Mouse (Mus musculus): ENCODE measurements around the gene Ptprn. TPM values are rescaled to one million over a fixed set of nuclear protein-coding genes. Genes with fewer than 3 reads are reported as not detected.
A peak's percentile ranks its signal among the peaks of the same experiment; 100 is the strongest.

The Ptprn gene
- polyA plus RNA-seq, 1 experiment = 10.1 TPM

- H3K4me3 ChIP-seq (ENCODE audit: low read depth, low read length) = no peak overlapping the region
- H3K4me1 ChIP-seq (ENCODE audit: control insufficient read depth, insufficient read depth, low read length) = peaks cover 13% of the 10 kb centered on the region
- no peaks in the 10 kb centered on the region for H3K27me3 ChIP-seq (ENCODE audit: control insufficient read depth, insufficient read depth, low read length, poor library complexity, severe bottlenecking)
- no peak overlapping the region for H3K9ac ChIP-seq (ENCODE audit: low read depth, poor library complexity, severe bottlenecking)
- no peaks in the 10 kb centered on the region for H3K36me3 ChIP-seq (ENCODE audit: control insufficient read depth, insufficient read depth, low read length, poor library complexity, severe bottlenecking)
- H3K27ac ChIP-seq (ENCODE audit: insufficient read depth, low read length) = no peak overlapping the region
- no peak for TF ChIP-seq POLR2A (IDR thresholded peaks at IDR 0.05; ENCODE audit: insufficient read depth, low read length)
- TF ChIP-seq EP300 (IDR thresholded peaks at IDR 0.05; ENCODE audit: insufficient read depth, low read depth, low read length) = no peak
- TF ChIP-seq CTCF (IDR thresholded peaks at IDR 0.05; ENCODE audit: low read depth, low read length) = no peak
- H3K9me3 ChIP-seq (replicated peaks; ENCODE audit: control insufficient read depth, insufficient read depth, low read length, poor library complexity, severe bottlenecking) = no peaks in the 10 kb centered on the region
Observed at GRCm38 (mm10) chr1:75226138-75226537, 38.2 kb downstream of the Ptprn start.

DNA sequence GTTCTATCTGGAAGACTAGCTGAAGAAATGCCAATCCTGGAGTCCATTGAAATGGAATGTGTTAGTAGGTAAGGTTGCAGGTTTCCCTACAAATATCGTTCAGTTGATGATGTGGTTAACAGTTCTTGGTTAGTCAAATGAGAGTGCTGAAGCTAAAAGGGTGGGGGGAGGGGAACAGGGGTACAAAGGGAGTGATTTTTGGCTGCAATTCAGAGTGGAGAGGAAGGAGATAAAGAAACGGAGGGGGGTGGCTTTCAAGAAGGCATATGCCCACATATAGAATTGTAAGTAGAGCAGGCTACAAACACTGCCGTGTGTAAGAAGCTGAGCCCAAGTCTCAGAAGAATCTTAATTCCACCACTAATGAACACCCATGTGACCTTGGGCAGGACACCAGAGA, 38.8 kb downstream of the Ptprn start:
- peaks cover 13% of the 10 kb centered on the region for H3K4me1 ChIP-seq (ENCODE audit: control insufficient read depth, insufficient read depth, low read length)
- H3K27ac ChIP-seq (ENCODE audit: insufficient read depth, low read length) = no peak overlapping the region
- no peak for TF ChIP-seq CTCF (IDR thresholded peaks at IDR 0.05; ENCODE audit: low read depth, low read length)
- no peak for TF ChIP-seq EP300 (IDR thresholded peaks at IDR 0.05; ENCODE audit: insufficient read depth, low read depth, low read length)
- TF ChIP-seq POLR2A (IDR thresholded peaks at IDR 0.05; ENCODE audit: insufficient read depth, low read length) = no peak
- no peak overlapping the region for H3K4me3 ChIP-seq (ENCODE audit: low read depth, low read length)
- H3K9me3 ChIP-seq (replicated peaks; ENCODE audit: control insufficient read depth, insufficient read depth, low read length, poor library complexity, severe bottlenecking) = no peaks in the 10 kb centered on the region
- H3K9ac ChIP-seq (ENCODE audit: low read depth, poor library complexity, severe bottlenecking) = no peak overlapping the region
- H3K27me3 ChIP-seq (ENCODE audit: control insufficient read depth, insufficient read depth, low read length, poor library complexity, severe bottlenecking) = no peaks in the 10 kb centered on the region
- H3K36me3 ChIP-seq (ENCODE audit: control insufficient read depth, insufficient read depth, low read length, poor library complexity, severe bottlenecking) = no peaks in the 10 kb centered on the region

DNA sequence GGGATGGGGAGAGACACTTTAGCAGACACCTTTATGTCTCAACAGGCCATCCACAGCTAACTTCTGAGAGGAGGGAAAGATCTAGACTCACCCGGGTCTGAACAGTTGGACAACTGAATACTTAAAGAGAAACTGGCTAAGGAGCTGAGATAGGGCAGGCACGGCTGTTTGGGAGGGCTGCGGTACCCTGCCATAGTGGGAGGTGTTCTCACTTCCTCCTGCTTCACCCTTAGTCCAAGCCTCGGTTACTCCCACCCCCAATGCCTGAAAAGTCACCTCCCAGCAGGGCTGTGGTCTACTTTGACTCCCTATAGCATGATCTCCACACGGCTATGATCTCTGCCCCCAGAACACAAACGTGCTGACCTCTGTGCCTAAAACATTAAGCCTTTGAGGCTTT, 40.8 kb downstream of the Ptprn start:
- no peak overlapping the region for H3K27ac ChIP-seq (ENCODE audit: insufficient read depth, low read length)
- no peak overlapping the region for H3K9ac ChIP-seq (ENCODE audit: low read depth, poor library complexity, severe bottlenecking)
- H3K4me1 ChIP-seq (ENCODE audit: control insufficient read depth, insufficient read depth, low read length) = peaks cover 13% of the 10 kb centered on the region
- no peaks in the 10 kb centered on the region for H3K27me3 ChIP-seq (ENCODE audit: control insufficient read depth, insufficient read depth, low read length, poor library complexity, severe bottlenecking)
- H3K9me3 ChIP-seq (replicated peaks; ENCODE audit: control insufficient read depth, insufficient read depth, low read length, poor library complexity, severe bottlenecking) = no peaks in the 10 kb centered on the region
- no peaks in the 10 kb centered on the region for H3K36me3 ChIP-seq (ENCODE audit: control insufficient read depth, insufficient read depth, low read length, poor library complexity, severe bottlenecking)
- TF ChIP-seq CTCF (IDR thresholded peaks at IDR 0.05; ENCODE audit: low read depth, low read length) (no peak), POLR2A (IDR thresholded peaks at IDR 0.05; ENCODE audit: insufficient read depth, low read length) (no peak), EP300 (IDR thresholded peaks at IDR 0.05; ENCODE audit: insufficient read depth, low read depth, low read length) (no peak)
- H3K4me3 ChIP-seq (ENCODE audit: low read depth, low read length) = no peak overlapping the region

DNA sequence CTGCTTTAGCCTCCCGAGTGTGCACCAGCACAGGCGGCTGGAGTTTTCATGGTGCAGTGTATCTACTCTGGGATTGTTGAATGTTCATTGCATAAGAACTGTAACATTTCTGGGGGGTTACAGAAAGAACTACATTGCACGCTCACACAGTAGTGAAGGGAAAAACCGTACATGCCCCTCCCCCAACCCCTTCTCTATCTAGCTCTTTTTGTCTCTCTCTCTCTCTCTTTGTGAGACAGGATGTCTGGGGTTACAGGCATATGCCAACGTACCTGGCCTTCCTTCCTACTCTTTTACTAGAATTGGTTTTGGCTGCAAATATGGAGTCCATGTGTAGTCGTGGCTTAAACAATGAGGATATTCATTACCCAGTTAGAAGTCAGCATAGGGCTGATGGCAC, 41.4 kb downstream of the Ptprn start:
- Histone ChIP-seq H3K9ac (ENCODE audit: low read depth, poor library complexity, severe bottlenecking) (no peak overlapping the region), H3K4me3 (ENCODE audit: low read depth, low read length) (no peak overlapping the region), H3K27ac (ENCODE audit: insufficient read depth, low read length) (no peak overlapping the region), H3K4me1 (ENCODE audit: control insufficient read depth, insufficient read depth, low read length) (peaks cover 13% of the 10 kb centered on the region), H3K27me3 (ENCODE audit: control insufficient read depth, insufficient read depth, low read length, poor library complexity, severe bottlenecking) (no peaks in the 10 kb centered on the region), H3K9me3 (replicated peaks; ENCODE audit: control insufficient read depth, insufficient read depth, low read length, poor library complexity, severe bottlenecking) (no peaks in the 10 kb centered on the region), H3K36me3 (ENCODE audit: control insufficient read depth, insufficient read depth, low read length, poor library complexity, severe bottlenecking) (no peaks in the 10 kb centered on the region)
- TF ChIP-seq POLR2A (IDR thresholded peaks at IDR 0.05; ENCODE audit: insufficient read depth, low read length) (no peak), CTCF (IDR thresholded peaks at IDR 0.05; ENCODE audit: low read depth, low read length) (no peak), EP300 (IDR thresholded peaks at IDR 0.05; ENCODE audit: insufficient read depth, low read depth, low read length) (no peak)

- no peak overlapping the region for H3K4me3 ChIP-seq (ENCODE audit: low read depth, low read length)
- peak overlapping the region; percentile 78 for H3K27ac ChIP-seq (ENCODE audit: insufficient read depth, low read length)
- H3K9me3 ChIP-seq (replicated peaks; ENCODE audit: control insufficient read depth, insufficient read depth, low read length, poor library complexity, severe bottlenecking) = no peaks in the 10 kb centered on the region
- H3K4me1 ChIP-seq (ENCODE audit: control insufficient read depth, insufficient read depth, low read length) = peaks cover 9% of the 10 kb centered on the region
- H3K9ac ChIP-seq (ENCODE audit: low read depth, poor library complexity, severe bottlenecking) = no peak overlapping the region
- peaks cover 6% of the 10 kb centered on the region for H3K36me3 ChIP-seq (ENCODE audit: control insufficient read depth, insufficient read depth, low read length, poor library complexity, severe bottlenecking)
- TF ChIP-seq CTCF (IDR thresholded peaks at IDR 0.05; ENCODE audit: low read depth, low read length) (no peak), POLR2A (IDR thresholded peaks at IDR 0.05; ENCODE audit: insufficient read depth, low read length) (no peak), EP300 (IDR thresholded peaks at IDR 0.05; ENCODE audit: insufficient read depth, low read depth, low read length) (no peak)
- H3K27me3 ChIP-seq (ENCODE audit: control insufficient read depth, insufficient read depth, low read length, poor library complexity, severe bottlenecking) = no peaks in the 10 kb centered on the region
Observed at GRCm38 (mm10) chr1:75221538-75221937, 42.8 kb downstream of the Ptprn start.

- Histone ChIP-seq H3K27me3 (ENCODE audit: control insufficient read depth, insufficient read depth, low read length, poor library complexity, severe bottlenecking) (no peaks in the 10 kb centered on the region), H3K36me3 (ENCODE audit: control insufficient read depth, insufficient read depth, low read length, poor library complexity, severe bottlenecking) (peaks cover 26% of the 10 kb centered on the region), H3K9me3 (replicated peaks; ENCODE audit: control insufficient read depth, insufficient read depth, low read length, poor library complexity, severe bottlenecking) (no peaks in the 10 kb centered on the region), H3K4me3 (ENCODE audit: low read depth, low read length) (peak within 1 kb of the TSS; percentile 90), H3K4me1 (ENCODE audit: control insufficient read depth, insufficient read depth, low read length) (peaks cover 9% of the 10 kb centered on the region), H3K27ac (ENCODE audit: insufficient read depth, low read length) (no peak within 1 kb of the TSS), H3K9ac (ENCODE audit: low read depth, poor library complexity, severe bottlenecking) (peak within 1 kb of the TSS; percentile 70)
- no peak for TF ChIP-seq EP300 (IDR thresholded peaks at IDR 0.05; ENCODE audit: insufficient read depth, low read depth, low read length)
- no peak for TF ChIP-seq POLR2A (IDR thresholded peaks at IDR 0.05; ENCODE audit: insufficient read depth, low read length)
- TF ChIP-seq CTCF (IDR thresholded peaks at IDR 0.05; ENCODE audit: low read depth, low read length) = no peak
Observed at GRCm38 (mm10) chr1:75219531-75219930, 44.8 kb downstream of the Ptprn start, which contains the start of gene Tuba4a. TSS of gene Tuba4a (minus strand) at chr1:75219865.

Measured in ES-Bruce4 (cell line).